Mouse (Mus musculus) cerebellum, adult 11 months (tissue): Measurements from ENCODE around the gene Trpm5.

ENCODE experiments used
- DNase-seq: peaks from one replicate; pipeline ENCODE4 v3.0.0; 2022

Trpm5 gene

DNA sequence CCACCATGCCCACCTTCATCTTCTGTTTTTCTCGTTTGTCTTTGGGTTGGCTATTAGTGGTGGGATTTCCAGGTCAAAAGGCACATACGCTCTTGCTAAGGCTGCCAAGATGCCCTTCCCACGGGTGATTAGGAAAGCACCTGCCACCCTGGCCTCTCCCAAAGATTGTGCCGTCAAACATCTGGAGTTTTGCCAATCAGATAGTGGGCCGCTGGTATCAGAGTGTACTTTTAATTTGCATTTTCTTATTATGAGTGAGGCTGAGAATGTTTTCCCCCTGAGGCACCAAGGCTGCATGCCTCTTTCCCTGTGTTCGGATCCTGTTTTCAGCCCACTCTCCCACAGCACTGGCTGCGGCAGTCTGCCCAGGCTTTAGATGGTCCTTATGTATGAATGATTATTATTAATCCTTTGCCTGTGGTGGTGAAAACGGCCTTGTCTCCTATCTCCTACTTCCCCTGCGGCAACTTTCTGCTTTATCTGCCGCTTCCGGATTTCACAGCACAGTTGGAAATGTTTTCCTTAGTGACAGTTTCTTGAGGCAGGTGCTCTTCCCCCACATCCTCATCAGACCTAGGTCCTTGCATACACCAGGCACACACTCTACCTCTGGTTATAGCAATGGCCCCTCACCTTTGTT is 10.9 kb upstream of the Trpm5 start:
- DNase-seq: no peak

DNA sequence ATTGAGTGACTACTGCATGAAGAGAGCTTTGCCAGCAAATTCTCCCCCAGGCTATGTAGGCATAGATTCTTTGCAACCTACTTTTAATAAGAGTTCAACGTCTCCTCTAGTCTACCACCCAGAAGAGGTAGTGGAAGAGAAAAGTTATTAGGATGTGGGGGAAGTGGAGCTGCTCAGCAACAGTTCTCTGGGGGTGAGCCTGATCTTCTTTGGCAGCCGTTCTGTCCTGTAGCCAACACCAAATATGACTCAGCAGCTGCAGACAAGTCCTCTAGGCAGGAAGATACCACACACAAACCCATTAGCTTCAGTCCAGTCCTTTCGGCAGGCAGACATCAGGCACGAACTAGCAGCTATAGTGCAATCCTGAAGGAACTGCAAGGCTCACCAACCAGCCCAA is 6.3 kb upstream of the Trpm5 start:
- no peak for DNase-seq

DNA sequence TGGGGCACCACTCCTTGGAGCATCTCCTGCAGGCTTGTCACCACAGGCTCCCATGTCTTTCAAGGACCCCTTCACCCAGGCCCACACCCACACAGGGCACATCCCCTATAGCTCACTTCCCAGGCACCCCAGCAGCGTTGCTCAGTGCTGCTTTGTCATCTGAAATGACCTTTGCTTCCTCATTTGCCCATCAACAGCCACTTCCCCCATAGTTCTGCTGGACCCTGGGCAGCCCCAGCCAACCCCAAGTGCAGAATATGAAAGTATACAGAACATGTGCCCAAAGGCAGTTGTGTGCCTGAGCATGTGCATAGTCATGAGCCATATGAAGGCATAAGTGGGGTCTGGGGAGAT is 1.1 kb upstream of the Trpm5 start:
- DNase-seq: no peak

DNA sequence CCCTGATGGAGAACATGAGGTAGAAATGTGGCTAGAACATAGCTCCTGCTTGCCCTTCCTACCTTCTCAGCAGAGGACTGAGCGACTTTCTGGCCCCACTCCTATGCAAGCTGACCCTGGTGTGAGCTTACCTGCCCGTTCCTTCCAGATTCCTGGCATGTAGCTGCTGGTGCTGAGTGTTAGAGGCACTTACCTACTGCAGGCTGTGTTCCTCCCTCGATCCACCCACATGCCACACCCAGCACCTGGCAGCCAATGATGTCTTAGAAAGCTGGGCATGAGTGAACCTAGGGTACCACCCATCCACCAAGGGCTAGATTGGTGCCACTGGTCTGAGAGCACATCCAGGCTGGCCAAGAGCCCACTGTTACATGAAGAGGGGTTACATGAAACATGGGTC is 595 bp downstream of the Trpm5 start:
- DNase-seq: no peak

DNA sequence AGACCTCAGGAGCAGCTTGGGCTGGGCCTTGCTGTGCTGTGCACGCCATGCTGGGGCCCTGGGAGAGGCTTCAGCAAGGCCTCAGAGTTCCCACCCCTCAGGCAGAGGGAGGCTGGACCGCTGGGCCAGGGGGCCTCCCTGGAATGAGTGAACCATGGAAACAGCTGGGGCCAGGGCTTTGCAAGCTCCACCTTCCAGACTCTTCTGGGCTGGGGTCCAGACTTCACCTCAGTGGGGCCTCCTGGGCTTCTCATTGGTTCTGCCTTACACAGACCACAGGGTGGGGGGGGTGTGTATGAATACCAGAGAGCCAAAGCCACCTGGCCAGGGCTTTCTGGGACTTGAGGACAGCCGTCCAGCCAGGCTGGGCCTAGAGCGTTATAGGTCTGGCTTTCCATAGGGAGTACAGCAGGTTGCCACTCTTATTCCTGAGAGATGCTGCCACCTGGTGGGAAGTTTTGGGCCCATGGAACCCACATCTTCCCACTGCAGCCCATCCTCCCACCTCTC is 7.3 kb downstream of the Trpm5 start:
- no peak for DNase-seq

DNA sequence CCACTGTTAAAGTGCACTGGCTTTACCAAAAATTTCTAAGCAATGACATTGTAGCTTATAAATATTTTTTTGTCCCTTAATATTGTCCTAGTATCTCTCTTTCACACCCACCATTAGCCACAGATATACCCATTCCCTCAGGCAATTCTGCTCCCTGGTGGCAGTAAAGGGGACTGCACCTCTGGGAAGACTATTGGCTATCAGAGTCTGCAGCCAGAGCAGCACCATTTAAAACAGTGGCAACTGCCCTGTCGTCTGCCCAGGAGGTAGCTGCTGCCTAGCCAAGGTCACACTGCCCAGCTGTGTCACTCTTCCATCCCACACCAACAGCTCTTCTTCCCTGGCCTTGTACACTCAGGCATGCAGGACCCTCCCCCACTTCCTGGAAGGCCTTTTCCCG is 8.1 kb downstream of the Trpm5 start:
- DNase-seq: no peak

DNA sequence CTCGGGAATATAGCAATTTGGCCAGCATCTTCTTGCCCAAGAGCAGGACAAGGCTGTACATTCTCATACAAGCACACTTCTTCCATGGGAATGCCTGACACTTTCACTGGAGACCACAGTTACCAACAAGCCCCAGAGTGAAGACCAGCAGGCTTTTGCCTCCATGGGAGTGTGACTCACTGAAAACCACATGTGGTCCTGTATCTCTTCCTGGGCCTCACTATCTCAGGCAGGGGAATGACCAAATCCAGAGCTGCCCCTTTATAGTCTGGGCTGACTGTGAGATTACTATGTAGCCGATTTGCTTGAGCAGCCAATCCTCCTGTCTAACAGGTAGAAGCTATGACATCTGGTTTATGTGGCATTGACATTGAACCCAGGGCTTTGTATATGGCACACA is 10.7 kb downstream of the Trpm5 start:
- no peak for DNase-seq

DNA sequence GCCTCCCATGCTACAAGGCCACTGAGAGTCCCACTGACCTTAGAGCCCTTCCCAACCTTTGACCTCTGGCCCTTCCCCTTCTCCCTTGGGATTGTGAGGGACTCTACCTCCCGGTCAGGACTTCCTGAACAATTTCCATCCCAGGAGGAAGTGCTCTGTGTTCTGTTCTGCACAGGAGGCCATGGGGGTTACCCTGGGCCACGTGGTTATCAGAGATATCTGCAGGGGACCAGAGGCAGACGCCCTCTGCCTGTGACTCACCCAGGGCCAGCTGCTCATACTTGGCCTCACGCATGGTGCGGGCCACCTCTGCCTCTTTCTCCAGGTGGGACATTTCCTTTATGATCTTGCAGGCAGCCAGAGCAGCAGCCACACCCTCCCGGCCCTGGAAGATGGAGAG is 12.4 kb downstream of the Trpm5 start:
- no peak for DNase-seq

DNA sequence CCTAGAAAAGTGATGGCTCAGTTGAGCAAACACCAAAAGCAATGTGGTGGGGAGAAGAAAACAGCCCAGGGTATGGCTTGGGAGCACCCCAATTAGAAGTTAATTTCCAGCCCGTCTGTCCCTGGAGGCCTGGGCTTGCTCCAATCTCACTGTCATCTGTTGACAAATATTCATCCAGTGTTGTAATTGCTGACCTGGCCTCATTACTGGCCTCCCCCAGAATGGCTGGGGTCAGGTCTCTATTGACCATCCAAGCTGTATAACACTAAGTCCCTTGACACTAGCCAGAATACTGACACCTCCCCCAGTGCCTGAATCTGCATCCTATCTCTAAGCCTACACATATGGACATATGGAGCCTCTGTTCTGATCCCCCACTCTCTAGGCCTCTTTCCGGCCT is 17.1 kb downstream of the Trpm5 start:
- no peak for DNase-seq

DNA sequence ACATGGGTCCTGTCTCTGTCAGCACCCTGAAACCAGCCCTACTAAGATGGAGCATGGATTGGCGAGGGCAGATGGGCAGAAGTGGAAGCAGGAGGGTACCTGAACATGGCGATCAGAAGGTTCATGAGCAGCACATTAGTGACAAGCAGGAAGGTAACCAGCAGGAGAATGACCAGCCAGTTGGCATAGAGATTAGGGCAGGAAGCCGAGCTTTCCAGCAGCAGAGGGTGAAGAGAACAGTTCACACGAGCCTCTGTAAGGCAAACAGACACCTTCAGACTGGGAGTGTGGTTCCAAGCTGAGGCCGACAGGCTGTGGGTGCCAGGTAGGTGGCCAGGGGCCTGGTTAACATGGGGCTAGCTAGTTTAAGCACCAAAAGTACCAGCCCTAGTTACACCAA is 19.0 kb downstream of the Trpm5 start:
- no peak for DNase-seq

DNA sequence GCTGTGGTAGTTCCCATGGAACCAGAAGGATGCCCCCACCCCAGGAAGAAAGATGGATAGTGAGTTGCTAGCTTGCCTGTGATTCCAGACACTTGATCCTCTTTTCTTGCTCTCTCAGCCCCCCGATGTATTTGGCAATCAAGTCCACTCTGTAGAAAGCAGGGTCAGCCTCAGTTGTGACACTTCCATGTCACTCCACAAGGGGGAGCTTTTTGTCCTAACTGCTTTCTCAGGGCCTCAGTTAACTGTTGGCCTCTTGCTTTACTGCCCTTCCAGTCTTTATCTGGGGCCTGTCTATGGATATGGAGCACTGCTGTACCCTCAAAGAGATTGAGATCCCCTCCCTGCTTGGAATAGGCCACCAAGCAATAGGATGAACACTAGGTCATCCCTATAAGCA is 21.4 kb downstream of the Trpm5 start:
- DNase-seq: no peak

DNA sequence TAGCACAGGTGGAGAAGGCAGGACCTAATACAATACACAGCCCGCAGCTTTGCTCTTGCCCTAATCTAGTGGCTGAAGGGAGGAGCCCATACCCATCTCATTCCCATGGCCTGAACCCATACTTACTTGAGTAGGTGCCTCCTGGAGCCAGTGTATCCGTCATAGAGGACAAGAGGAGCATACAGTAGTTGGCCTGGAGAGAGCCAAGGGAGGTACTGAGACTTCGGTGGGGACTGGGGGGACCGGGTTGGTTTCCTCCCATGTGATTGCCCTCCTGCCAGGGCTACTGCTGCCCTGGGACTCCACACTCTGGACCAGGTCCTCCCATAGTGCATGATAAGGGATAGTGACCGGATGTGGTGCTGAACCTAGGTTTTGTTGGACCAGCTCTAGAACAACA is 21.8 kb downstream of the Trpm5 start:
- no peak for DNase-seq

DNA sequence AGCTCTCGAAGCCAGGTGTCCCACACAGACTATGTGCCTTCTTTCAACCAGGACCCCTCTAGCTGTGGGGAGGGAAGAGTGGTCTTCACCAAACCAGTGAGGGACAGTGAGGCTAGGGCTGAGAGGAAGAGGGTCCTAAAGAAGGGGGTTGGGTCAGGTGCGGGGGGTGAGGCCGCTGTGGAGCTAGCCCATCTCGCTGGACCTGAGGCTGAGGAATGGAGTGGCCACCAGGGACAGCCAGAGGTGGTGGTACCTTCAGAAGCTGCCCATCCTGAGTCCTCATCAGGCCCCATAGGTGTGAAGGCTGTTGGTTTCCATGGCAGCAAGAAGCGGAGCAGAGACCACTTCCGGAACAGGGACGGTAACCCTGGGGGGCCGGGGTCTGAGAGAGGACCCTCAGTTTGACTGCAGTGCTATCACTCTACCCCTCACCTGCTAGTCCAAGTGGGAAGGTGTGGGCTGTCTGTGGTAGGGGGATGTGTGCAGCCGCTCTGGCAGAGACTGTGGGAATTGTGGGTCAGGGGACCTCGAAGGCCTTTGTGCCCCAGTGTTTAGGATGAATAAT is 23.9 kb downstream of the Trpm5 start:
- no peak for DNase-seq

DNA sequence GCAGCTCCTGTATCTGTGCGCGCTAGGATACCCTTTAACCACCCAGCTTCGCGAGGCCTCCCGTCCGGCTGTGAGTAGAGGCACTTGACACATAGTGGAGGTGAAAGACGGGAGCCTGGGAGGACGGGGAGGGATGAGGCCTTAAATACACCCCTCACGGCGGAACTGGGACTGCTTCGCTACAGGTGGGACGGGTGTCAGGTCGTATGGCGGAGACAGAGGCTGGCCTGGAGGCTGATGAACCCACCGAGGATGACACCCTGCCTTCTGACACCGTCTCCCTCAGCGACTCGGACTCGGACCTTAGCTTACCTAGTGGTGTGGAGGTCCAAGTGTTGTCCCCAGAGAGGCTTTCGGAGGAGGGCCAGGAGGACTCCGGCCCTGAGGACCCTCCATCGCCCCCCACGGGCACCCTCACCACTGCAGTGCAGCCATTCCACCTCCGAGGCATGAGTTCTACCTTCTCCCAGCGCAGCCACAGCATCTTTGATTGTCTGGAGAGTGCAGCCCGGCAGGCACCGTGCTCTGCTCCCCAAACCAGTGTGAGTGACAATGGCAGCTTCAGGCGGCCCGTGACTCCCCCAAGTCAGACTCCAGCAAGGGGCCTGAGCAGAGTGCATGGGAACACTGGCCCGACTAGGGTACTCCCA is 24.6 kb downstream of the Trpm5 start:
- DNase-seq: peak; percentile 56

DNA sequence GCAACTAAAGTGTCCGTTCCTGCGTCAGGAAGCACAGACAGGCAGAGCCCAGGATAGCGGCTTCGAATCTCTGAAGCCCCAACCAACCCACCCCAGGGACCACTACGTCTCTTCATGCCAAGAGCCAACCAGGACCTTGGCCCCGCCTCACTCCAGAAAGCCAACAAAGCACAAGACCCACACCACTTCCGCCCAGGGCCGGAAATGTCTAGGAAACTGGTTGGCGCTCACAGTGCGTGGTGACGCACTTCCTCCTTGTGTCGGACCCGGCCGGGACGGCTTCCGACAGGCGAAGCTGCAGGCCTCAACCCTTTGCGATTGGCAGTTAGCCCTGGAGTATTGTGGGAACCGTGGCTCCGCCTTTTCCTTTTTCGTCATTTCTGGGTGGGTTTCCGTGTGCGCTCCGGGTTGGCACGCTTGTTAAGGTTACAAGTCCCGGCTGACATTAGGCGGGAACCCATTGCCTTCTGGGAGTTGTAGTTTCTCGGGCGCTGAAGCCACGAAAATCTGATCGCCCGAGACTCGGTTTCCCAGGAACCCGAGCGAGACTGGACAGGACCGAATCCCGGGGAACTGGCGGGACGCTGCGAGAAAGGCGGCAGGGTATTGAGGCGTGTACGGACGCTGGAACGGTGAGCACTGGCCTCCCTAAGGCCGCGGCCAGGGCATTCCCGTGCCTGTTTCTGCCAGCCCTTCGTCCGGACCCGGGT is 25.4 kb downstream of the Trpm5 start, which contains the start of gene Tssc4:
Tssc4 (plus strand) TSS at position 368 of the 710 bp plus-strand sequence.
- DNase-seq: peak; percentile 98

DNA sequence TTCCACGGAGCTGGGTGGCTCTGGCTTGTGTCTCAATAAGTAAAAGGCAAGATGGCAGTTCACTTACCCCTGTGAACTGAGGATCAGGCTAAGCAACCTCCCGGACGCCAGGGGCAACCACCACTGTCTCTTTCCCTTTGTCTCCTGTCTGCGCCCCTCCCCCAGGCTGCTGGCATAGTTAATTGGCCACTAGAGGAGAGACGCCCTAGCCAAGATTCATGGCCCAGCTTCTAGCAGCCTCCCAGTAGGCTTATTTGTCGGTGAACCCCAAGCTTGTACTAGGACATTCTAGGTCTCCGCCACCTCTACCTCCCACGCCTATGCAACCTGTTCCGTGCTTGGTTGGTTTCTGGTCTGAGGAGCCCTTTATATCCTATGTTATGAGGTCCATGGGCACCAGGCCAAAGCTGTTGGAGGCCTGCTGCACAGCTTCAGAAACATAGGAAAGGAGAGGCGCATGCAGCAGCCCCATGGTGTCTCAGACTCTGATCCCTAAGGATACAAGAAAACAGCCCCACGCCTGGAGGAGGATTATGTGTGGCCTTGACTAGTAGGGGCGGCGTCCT is 26.0 kb downstream of the Trpm5 start:
- DNase-seq: peak; percentile 69

DNA sequence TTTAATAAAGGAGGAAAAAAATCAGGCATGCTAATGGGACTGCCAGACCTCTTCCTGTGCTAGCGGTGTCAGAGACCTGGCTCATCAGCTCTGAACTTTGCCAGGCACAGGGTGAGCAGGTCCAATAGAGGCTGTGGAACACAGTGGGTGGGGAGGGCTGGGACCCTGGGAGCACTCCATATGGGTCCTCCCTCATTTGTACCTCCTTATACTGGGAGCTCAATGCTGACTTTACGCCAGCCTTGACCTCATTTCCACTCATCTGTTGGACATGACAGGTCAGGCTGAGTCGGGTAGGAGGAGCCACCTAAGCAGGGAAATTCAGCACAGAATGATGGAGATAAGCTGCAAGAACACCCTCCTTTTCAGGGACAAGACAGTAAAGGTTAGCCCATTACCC is 26.5 kb downstream of the Trpm5 start:
- no peak for DNase-seq

DNA sequence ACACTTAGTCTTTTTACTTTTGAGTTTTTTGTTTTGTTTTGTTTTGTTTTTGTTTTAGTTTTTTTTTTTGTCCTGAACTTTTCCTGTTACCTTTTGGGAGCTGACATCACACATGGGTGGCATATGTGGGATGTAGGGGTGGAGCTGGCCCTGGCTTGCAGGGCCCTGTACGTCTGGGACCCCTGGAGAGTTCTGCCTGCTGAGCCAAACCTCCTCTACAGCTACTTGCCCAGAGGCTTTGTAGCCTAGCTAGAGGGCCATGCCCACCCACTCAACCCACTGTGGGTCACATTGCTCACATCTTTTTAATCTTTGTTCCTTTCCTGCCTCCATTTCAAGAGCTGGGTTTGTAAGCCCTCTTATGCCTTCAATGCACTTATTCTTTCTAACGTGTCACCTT is 27.0 kb downstream of the Trpm5 start:
- DNase-seq: no peak

DNA sequence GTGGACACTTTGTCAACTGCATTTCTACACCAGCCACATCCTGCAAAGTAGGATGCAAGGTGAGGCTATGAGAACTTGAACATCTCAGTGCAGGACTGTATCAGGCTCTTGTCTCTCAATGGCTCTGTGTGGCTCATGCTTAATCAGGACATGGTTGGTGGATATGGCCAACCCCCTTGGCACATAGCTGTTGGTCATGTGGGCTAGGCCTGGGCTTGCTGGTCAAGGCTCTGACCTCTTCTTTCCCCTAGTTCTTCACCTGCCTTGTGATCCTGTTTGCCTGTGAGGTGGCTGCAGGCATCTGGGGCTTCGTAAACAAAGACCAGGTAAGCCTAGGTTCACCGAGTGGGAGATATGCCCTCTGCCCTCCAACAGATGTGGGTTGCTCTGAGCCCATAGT is 28.8 kb downstream of the Trpm5 start:
- DNase-seq: no peak

DNA sequence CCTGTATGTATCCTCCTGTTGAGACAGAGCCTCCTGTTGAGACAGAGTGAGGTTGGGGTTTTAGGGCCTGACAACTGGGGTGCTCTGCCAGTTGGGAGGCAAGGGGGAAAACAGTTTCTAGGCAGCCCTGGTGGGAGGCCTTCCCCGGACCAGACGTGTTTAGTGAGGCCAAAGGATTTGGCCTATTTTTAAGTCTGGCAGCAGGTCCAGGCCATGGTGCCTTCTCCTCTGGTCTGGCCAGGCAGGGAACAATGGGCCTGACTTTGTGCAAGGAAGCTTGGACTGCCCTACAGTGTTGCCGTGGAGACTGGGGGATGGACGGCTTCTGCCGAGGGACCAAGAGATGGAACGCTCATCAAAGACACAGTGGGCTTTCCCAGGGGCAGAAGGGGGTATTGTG is 30.2 kb downstream of the Trpm5 start:
- DNase-seq: no peak

DNA sequence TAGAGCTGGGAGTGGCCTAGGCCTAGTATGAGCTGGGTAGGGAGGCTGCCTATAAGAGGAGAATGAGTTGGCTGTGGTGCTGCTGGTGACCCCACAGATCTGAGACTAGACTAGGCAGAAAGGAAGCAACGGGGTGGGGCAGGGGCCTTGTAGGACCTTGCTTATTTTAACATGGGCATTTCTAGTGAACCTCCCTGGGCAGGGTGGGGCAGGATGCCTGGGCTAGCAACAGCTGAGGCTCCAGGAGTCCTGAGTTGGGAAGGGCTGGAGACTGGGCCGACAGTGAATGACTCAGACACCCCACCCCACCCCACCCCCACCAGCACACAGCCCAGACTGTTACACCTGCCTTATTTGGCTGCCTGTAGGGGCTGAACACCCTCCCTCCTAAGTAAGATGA is 31.7 kb downstream of the Trpm5 start:
- no peak for DNase-seq

DNA sequence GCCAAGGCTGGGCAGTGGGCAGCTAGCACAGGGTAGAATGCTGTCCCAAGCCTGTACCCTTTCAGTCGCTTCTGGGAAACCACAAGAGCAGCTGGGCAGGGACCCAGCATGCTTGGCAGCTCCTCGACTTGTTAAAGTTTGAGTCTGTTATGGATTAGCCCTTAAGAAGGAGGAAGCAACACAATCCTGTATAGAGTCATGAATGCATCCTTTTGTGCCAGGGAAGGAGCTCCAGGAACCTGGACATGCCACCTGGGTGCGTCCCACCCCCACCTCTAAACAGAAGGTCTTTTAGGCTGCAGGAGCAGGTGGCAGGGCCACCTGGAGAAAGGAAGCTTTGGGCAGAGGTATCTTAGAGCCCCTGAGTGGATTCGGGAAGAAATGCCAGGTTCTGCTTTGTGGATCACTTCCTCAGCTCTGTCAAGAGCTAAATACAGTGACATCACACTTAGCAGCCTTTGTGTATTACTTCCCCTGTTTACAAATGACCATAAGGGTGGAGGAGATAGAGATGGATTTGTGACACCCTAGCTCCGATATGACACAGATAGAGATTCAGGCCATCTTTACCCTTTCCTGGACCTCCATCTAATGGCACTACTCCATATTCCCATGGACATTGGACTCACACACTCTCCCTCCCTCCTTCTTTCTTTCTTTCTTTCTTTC is 35.1 kb downstream of the Trpm5 start:
- no peak for DNase-seq

DNA sequence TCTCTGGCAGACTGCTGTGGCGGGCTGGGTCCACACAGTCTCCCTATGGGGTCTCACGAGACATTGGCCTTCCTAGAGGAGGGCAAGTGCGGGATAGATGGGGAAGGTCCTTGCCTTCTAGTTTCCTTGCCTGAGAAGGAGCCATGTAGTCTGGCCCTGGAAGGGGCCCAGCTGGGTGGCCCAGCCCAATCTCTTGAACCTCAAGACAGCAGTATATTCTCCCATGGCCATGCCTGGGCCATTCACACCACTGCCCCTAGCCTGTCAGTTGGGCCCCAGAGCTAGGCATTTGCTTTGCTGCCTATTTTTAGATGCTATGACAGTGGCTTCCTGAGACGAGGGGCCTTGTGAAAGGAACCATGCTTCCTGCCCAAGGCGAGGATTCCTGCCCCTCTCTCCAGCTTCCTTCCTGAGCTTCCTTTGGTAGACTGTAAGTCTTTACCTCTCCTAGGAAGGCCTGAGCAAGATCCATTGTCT is 36.2 kb downstream of the Trpm5 start:
- DNase-seq: no peak
